In the genomic region with DNA sequence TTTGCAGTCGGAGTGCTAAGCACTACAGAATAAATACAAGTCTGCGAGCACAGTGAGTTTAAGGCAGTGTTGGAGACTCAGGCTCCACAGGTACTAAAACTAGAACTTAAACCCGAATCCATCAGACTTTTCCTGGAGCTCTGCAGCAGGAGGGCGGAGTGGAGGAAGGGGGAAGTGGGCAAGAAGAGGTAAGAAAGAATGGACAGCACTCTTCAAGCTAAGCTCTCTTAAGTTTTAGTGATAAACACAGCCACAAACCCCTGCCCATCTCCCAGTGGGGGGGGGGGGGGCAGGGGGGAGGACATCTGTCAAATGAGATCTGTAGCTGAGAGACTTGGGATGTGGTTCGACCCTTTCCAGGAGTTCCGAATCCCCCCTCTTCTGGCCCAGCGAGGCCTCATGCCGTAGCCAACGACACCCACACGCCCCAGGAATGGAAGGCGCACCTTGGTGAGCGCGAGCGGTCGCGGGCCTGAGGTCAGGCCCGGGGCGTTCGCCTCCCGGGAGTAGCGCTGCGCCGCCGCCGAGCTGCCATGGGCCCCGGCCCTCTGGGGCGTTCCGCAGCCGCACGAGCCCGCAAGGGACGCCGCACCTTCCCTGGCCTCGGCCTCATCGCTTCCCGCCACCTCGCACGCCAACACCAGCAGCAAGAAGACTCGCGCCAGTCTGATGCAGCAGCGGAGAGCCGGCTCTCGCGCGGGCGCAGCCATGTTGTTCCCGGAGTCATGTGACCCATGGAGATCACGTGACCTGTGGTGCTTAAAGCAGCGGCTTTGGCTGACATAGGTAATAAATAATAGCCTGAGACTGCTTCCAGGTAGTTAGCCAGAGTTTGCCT, we compare ENCODE assay signal across 7 mouse cellular contexts. TPM values are rescaled to one million over a fixed set of nuclear protein-coding genes. Genes with fewer than 3 reads are reported as not detected.
DNase-seq lines count a peak whose midpoint lies in the region; ATAC-seq and TF ChIP-seq lines count a peak whose summit lies in the region.

A gene (minus strand): TSS at position 736 of the 838 bp plus-strand sequence.

- peak within 1 kb of the TSS; percentile 87 for H3K27ac ChIP-seq in embryonic facial prominence, embryonic 10.5 days (replicated peaks)
- H3K27ac ChIP-seq in intestine, postnatal 0 days (ENCODE audit: low read depth, low read length): peak within 1 kb of the TSS; percentile 41; the same call in 1 of the 2 replicates
- no peak within 1 kb of the TSS for H3K27ac ChIP-seq in midbrain, embryonic 12.5 days (replicated peaks)
- no peak within 1 kb of the TSS for H3K27ac ChIP-seq in small intestine, adult 2 months (ENCODE audit: insufficient read depth, low read depth, low read length)

- H3K4me3 ChIP-seq in embryonic facial prominence, embryonic 10.5 days: peak within 1 kb of the TSS; percentile 90
- H3K4me3 ChIP-seq in intestine, postnatal 0 days (ENCODE audit: low read depth, low read length): peak within 1 kb of the TSS; percentile 87
- H3K4me3 ChIP-seq in midbrain, embryonic 12.5 days: peak within 1 kb of the TSS; percentile 68
- peak within 1 kb of the TSS; percentile 77 for H3K4me3 ChIP-seq in small intestine, adult 2 months (ENCODE audit: low read depth, low read length)

- no peaks in the 10 kb centered on the region for H3K9me3 ChIP-seq in embryonic facial prominence, embryonic 10.5 days
- no peaks in the 10 kb centered on the region for H3K9me3 ChIP-seq in intestine, postnatal 0 days (ENCODE audit: control insufficient read depth)
- no peaks in the 10 kb centered on the region for H3K9me3 ChIP-seq in midbrain, embryonic 12.5 days

- DNase-seq in adrenal gland, postnatal 10 days: peak; percentile 95
- peak; percentile 92 for DNase-seq in embryonic facial prominence, embryonic 10.5 days (ENCODE audit: low spot score)
- DNase-seq in gonadal fat pad, adult 2 months (ENCODE audit: low read depth): peak; percentile 57
- DNase-seq in left cerebral cortex, postnatal 4 days: peak; percentile 93

- peak; percentile 19; the same call in 1 of the 2 replicates for TF ChIP-seq POLR2A in small intestine, adult 2 months (IDR thresholded peaks at IDR 0.05; ENCODE audit: low read depth, low read length)

- H3K9ac ChIP-seq in intestine, postnatal 0 days (ENCODE audit: low read depth, low read length): peak within 1 kb of the TSS; percentile 91
- H3K9ac ChIP-seq in midbrain, embryonic 12.5 days (replicated peaks): peak within 1 kb of the TSS; percentile 82

- H3K4me2 ChIP-seq in intestine, postnatal 0 days (replicated peaks; ENCODE audit: low read depth): peak within 1 kb of the TSS; percentile 93
- H3K4me2 ChIP-seq in midbrain, embryonic 12.5 days (replicated peaks): peak within 1 kb of the TSS; percentile 91

- intact Hi-C loops in left cerebral cortex, postnatal 4 days (cut with DNase I): no loop called here

- no peak for TF ChIP-seq CTCF in intestine, postnatal 0 days (IDR thresholded peaks at IDR 0.05; ENCODE audit: low read depth)
- no peak for TF ChIP-seq CTCF in small intestine, adult 2 months (IDR thresholded peaks at IDR 0.05; ENCODE audit: extremely low read depth, insufficient read length, insufficient replicate concordance, low read depth, low read length)

- WGBS in embryonic facial prominence, embryonic 10.5 days: 5% methylated on average over 49 of the region's 49 CpGs
- 4% methylated on average over 48 of the region's 49 CpGs for WGBS in intestine, postnatal 0 days
- 4% methylated on average over 48 of the region's 49 CpGs for WGBS in midbrain, embryonic 12.5 days
- WGBS in small intestine, adult 2 months: 4% methylated on average over 49 of the region's 49 CpGs

- peak; percentile 95 for ATAC-seq in intestine, postnatal 0 days
- ATAC-seq in midbrain, embryonic 12.5 days (ENCODE audit: low FRiP score, low read depth): peak; percentile 95

- peaks cover 11% of the 10 kb centered on the region for H3K4me1 ChIP-seq in embryonic facial prominence, embryonic 10.5 days
- peaks cover 7% of the 10 kb centered on the region for H3K4me1 ChIP-seq in intestine, postnatal 0 days (replicated peaks; ENCODE audit: control insufficient read depth, insufficient read depth, low read length)
- peaks cover 10% of the 10 kb centered on the region for H3K4me1 ChIP-seq in midbrain, embryonic 12.5 days
- no peaks in the 10 kb centered on the region; the same call in 1 of the 2 replicates for H3K4me1 ChIP-seq in small intestine, adult 2 months (ENCODE audit: control insufficient read depth, insufficient read depth, insufficient read length, low read length)

- no peaks in the 10 kb centered on the region for H3K36me3 ChIP-seq in embryonic facial prominence, embryonic 10.5 days (replicated peaks)
- no peaks in the 10 kb centered on the region for H3K36me3 ChIP-seq in intestine, postnatal 0 days (ENCODE audit: control insufficient read depth, insufficient read depth)
- no peaks in the 10 kb centered on the region for H3K36me3 ChIP-seq in midbrain, embryonic 12.5 days
- no peaks in the 10 kb centered on the region for H3K36me3 ChIP-seq in small intestine, adult 2 months (ENCODE audit: control insufficient read depth, insufficient read depth, low read length)

- peaks cover under 1% of the 10 kb centered on the region for H3K27me3 ChIP-seq in embryonic facial prominence, embryonic 10.5 days (replicated peaks; ENCODE audit: low read depth, poor library complexity, severe bottlenecking)
- H3K27me3 ChIP-seq in intestine, postnatal 0 days (replicated peaks; ENCODE audit: control insufficient read depth, insufficient read depth, low read length): no peaks in the 10 kb centered on the region
- peaks cover 8% of the 10 kb centered on the region; the same call in 1 of the 2 replicates for H3K27me3 ChIP-seq in midbrain, embryonic 12.5 days
- 0 out of 2 replicates have a peak, but pooled peaks cover under 1% of the 10 kb centered on the region for H3K27me3 ChIP-seq in small intestine, adult 2 months (ENCODE audit: control insufficient read depth, insufficient read depth, low read length)

RNA-seq across cellular contexts. Expression of the gene that starts here (rescaled TPM):
- 10 to 100 TPM; 25.9 to 27.6 TPM for total RNA-seq in adrenal gland, postnatal 10 days (2021)
- polyA plus RNA-seq in embryonic facial prominence, embryonic 10.5 days (2016; fragmentation: Nextera tagmentation; extraction: Ambion mirVana): 12.2 and 12.5 TPM in 2 replicates
- polyA plus RNA-seq in gonadal fat pad, adult 2 months (2012; rRNA removed): 44.0 and 58.7 TPM in 2 replicates
- polyA plus RNA-seq in intestine, postnatal 0 days (2015; fragmentation: Nextera tagmentation; extraction: Ambion mirVana): 30.1 and 30.2 TPM in 2 replicates
- total RNA-seq in left cerebral cortex, postnatal 4 days (2021): 10 to 100 TPM; 10.4 to 12.4 TPM
- polyA plus RNA-seq in midbrain, embryonic 12.5 days (2016; fragmentation: Nextera tagmentation; extraction: Ambion mirVana): 14.0 and 15.9 TPM in 2 replicates
- 24.7 and 36.2 TPM in 2 replicates for polyA plus RNA-seq in small intestine, adult 2 months (2012; rRNA removed)

Comparison
In these comparisons a context has a peak if more than half of its experiments do, and no peak if none do; other contexts are left out.
1. H3K27ac ChIP-seq: peak in embryonic facial prominence, embryonic 10.5 days (single experiment) and intestine, postnatal 0 days (single experiment); none in midbrain, embryonic 12.5 days (single experiment) and small intestine, adult 2 months (single experiment).
2. Peak in every context shown above with its lines, with median percentiles within 50 percentile points of each other: DNase-seq and H3K4me3 ChIP-seq.